Mouse (Mus musculus) hindbrain, embryonic 14.5 days (tissue): ENCODE measurements around the gene Kif16b. TPM values are rescaled to one million over a fixed set of nuclear protein-coding genes. Genes with fewer than 3 reads are reported as not detected.

Experiments
- ATAC-seq: fragments of 200-750 bp; cut with Nextera tagmentation; 2 replicates; pipeline ENCODE4 v1.8.0; 2017; ENCODE audit warnings: moderate number of reproducible peaks, mild to moderate bottlenecking, moderate TSS enrichment, moderate library complexity; ENCODE audit not compliant: low FRiP score
- DNase-seq: peaks from one replicate; pipeline ENCODE4 v3.0.0-alpha.2; 2015; ENCODE audit warnings: low spot score
- H3K27ac ChIP-seq: fragments of 300-500 bp; sonication (generic); 2 replicates; pipeline ENCODE4 v1.5.1; 2014; ENCODE audit warnings: mild to moderate bottlenecking, moderate library complexity
- H3K27me3 ChIP-seq: fragments of 300-500 bp; sonication (generic); 2 replicates; pipeline ENCODE4 v1.6.1; 2014; ENCODE audit warnings: mild to moderate bottlenecking, low read length, mixed read lengths; ENCODE audit not compliant: control insufficient read depth, insufficient read depth
- H3K36me3 ChIP-seq: fragments of 300-500 bp; sonication (generic); replicated peaks from 2 replicates; pipeline ENCODE4 v1.6.1; 2014; ENCODE audit not compliant: control insufficient read depth, insufficient read depth
- H3K4me1 ChIP-seq: fragments of 300-500 bp; sonication (generic); replicated peaks from 2 replicates; pipeline ENCODE4 v1.6.1; 2014; ENCODE audit warnings: antibody characterized with exemption, low read length, mixed read lengths; ENCODE audit not compliant: control insufficient read depth, insufficient read depth
- H3K4me2 ChIP-seq: fragments of 300-500 bp; sonication (generic); replicated peaks from 2 replicates; pipeline ENCODE4 v1.6.1; 2014; ENCODE audit warnings: mild to moderate bottlenecking, moderate library complexity
- H3K4me3 ChIP-seq: fragments of 300-500 bp; sonication (generic); replicated peaks from 2 replicates; pipeline ENCODE4 v1.5.1; 2014; ENCODE audit warnings: mild to moderate bottlenecking, low read length
- H3K9ac ChIP-seq: fragments of 300-500 bp; sonication (generic); 2 replicates; pipeline ENCODE4 v1.6.1; 2014
- H3K9me3 ChIP-seq: fragments of 300-500 bp; sonication (generic); 2 replicates; pipeline ENCODE4 v1.6.1; 2016; ENCODE audit warnings: low read length; ENCODE audit not compliant: control insufficient read depth
- WGBS: fragments of 180-500 bp; shearing (Covaris S2); extraction: QIAGEN DNeasy Blood & Tissue Kit; methylation state at CpG from one replicate; pipeline ENCODE4 v1.1.7; 2014; 5-methylcytosine and 5-hydroxymethylcytosine counted together
- polyA plus RNA-seq: library from polyadenylated mRNA; unstranded; fragments of >200 nt; fragmentation: Nextera tagmentation; extraction: Ambion mirVana; gene quantifications from 2 replicates; pipeline ENCODE4 v1.2.1, GENCODE M21; 2014

The Kif16b gene
- polyA plus RNA-seq, 1 experiment from 2014 or later = 4.5 TPM

GRCm38 (mm10) chr2:142902905-142903895, 1.9 kb upstream of the Kif16b start:
- DNase-seq = peak; percentile 91
- peak overlapping the region; percentile 74 for H3K4me2 ChIP-seq
- H3K9me3 ChIP-seq = no peaks in the 10 kb centered on the region
- WGBS = 7% methylated on average over 34 of the region's 34 CpGs
- no peaks in the 10 kb centered on the region for H3K27me3 ChIP-seq
- peak overlapping the region; percentile 54 for H3K9ac ChIP-seq
- no peaks in the 10 kb centered on the region for H3K36me3 ChIP-seq
- peak; percentile 95 for ATAC-seq
- H3K4me1 ChIP-seq = peaks cover 11% of the 10 kb centered on the region
- H3K27ac ChIP-seq = peak overlapping the region; percentile 45; the same call in 1 of the 2 replicates
- peak overlapping the region; percentile 41 for H3K4me3 ChIP-seq

- H3K4me1 ChIP-seq = peaks cover 11% of the 10 kb centered on the region
- no peak for ATAC-seq
- peak overlapping the region; percentile 77 for H3K4me2 ChIP-seq
- H3K27me3 ChIP-seq = no peaks in the 10 kb centered on the region
- DNase-seq = no peak
- H3K4me3 ChIP-seq = peak overlapping the region; percentile 82
- no peaks in the 10 kb centered on the region for H3K36me3 ChIP-seq
- H3K9me3 ChIP-seq = no peaks in the 10 kb centered on the region
- no peak overlapping the region for H3K9ac ChIP-seq
- WGBS = 64% methylated on average over 10 of the region's 10 CpGs
- H3K27ac ChIP-seq = no peak overlapping the region
Observed at GRCm38 (mm10) chr2:142900120-142900861, 1.0 kb downstream of the Kif16b start.

GRCm38 (mm10) chr2:142893780-142894179, 7.6 kb downstream of the Kif16b start:
- H3K4me2 ChIP-seq = no peak overlapping the region
- H3K27me3 ChIP-seq = no peaks in the 10 kb centered on the region
- 77% methylated on average over 1 of the region's 1 CpGs for WGBS
- H3K4me1 ChIP-seq = no peaks in the 10 kb centered on the region
- no peak for ATAC-seq
- DNase-seq = no peak
- no peak overlapping the region for H3K27ac ChIP-seq
- no peaks in the 10 kb centered on the region for H3K9me3 ChIP-seq
- H3K36me3 ChIP-seq = no peaks in the 10 kb centered on the region
- H3K9ac ChIP-seq = no peak overlapping the region
- H3K4me3 ChIP-seq = no peak overlapping the region

- H3K36me3 ChIP-seq = no peaks in the 10 kb centered on the region
- no peaks in the 10 kb centered on the region for H3K4me1 ChIP-seq
- no peaks in the 10 kb centered on the region for H3K9me3 ChIP-seq
- H3K4me3 ChIP-seq = no peak overlapping the region
- no peak for ATAC-seq
- no peak overlapping the region for H3K4me2 ChIP-seq
- H3K9ac ChIP-seq = no peak overlapping the region
- DNase-seq = no peak
- WGBS = 94% methylated on average over 2 of the region's 2 CpGs
- H3K27ac ChIP-seq = no peak overlapping the region
- H3K27me3 ChIP-seq = no peaks in the 10 kb centered on the region
Observed at GRCm38 (mm10) chr2:142891283-142891682, 10.0 kb downstream of the Kif16b start.

- H3K4me2 ChIP-seq = no peak overlapping the region
- H3K27ac ChIP-seq = no peak overlapping the region
- ATAC-seq (no peak), DNase-seq (no peak)
- no peaks in the 10 kb centered on the region for H3K4me1 ChIP-seq
- WGBS = 95% methylated on average over 4 of the region's 4 CpGs
- H3K27me3 ChIP-seq = no peaks in the 10 kb centered on the region
- no peak overlapping the region for H3K4me3 ChIP-seq
- H3K36me3 ChIP-seq = no peaks in the 10 kb centered on the region
- H3K9ac ChIP-seq = no peak overlapping the region
- no peaks in the 10 kb centered on the region for H3K9me3 ChIP-seq
Observed at GRCm38 (mm10) chr2:142884456-142884855, 16.9 kb downstream of the Kif16b start.

GRCm38 (mm10) chr2:142883625-142883994, 17.7 kb downstream of the Kif16b start:
- Histone ChIP-seq H3K4me2 (no peak overlapping the region), H3K27me3 (no peaks in the 10 kb centered on the region), H3K9ac (no peak overlapping the region), H3K36me3 (no peaks in the 10 kb centered on the region), H3K4me1 (no peaks in the 10 kb centered on the region), H3K9me3 (no peaks in the 10 kb centered on the region), H3K27ac (no peak overlapping the region), H3K4me3 (no peak overlapping the region)
- DNase-seq = no peak
- WGBS = 87% methylated on average over 7 of the region's 7 CpGs
- ATAC-seq = no peak

GRCm38 (mm10) chr2:142882871-142883624, 18.3 kb downstream of the Kif16b start:
- 59% methylated on average over 7 of the region's 7 CpGs for WGBS

GRCm38 (mm10) chr2:142882466-142882865, 18.9 kb downstream of the Kif16b start:
- Histone ChIP-seq H3K4me3 (no peak overlapping the region), H3K9me3 (no peaks in the 10 kb centered on the region), H3K4me2 (no peak overlapping the region), H3K36me3 (no peaks in the 10 kb centered on the region), H3K4me1 (no peaks in the 10 kb centered on the region), H3K27me3 (no peaks in the 10 kb centered on the region), H3K27ac (no peak overlapping the region), H3K9ac (no peak overlapping the region)
- no peak for DNase-seq
- ATAC-seq = no peak
- WGBS = 56% methylated on average over 2 of the region's 2 CpGs

More at GRCm38 (mm10) chr2:142882871-142883624, 18.3 kb downstream of the Kif16b start:
- Histone ChIP-seq H3K27ac (no peak overlapping the region), H3K4me2 (no peak overlapping the region), H3K9me3 (no peaks in the 10 kb centered on the region), H3K27me3 (no peaks in the 10 kb centered on the region), H3K36me3 (no peaks in the 10 kb centered on the region), H3K9ac (no peak overlapping the region), H3K4me3 (no peak overlapping the region), H3K4me1 (no peaks in the 10 kb centered on the region)
- no peak for DNase-seq
- no peak for ATAC-seq

- H3K27me3 ChIP-seq = no peaks in the 10 kb centered on the region
- WGBS = 68% methylated on average over 4 of the region's 4 CpGs
- no peak overlapping the region for H3K4me2 ChIP-seq
- ATAC-seq (no peak), DNase-seq (no peak)
- H3K4me1 ChIP-seq = no peaks in the 10 kb centered on the region
- no peak overlapping the region for H3K27ac ChIP-seq
- no peak overlapping the region for H3K9ac ChIP-seq
- H3K4me3 ChIP-seq = no peak overlapping the region
- H3K9me3 ChIP-seq = no peaks in the 10 kb centered on the region
- no peaks in the 10 kb centered on the region for H3K36me3 ChIP-seq
Observed at GRCm38 (mm10) chr2:142881177-142881576, 20.2 kb downstream of the Kif16b start.
